In the genomic region with DNA sequence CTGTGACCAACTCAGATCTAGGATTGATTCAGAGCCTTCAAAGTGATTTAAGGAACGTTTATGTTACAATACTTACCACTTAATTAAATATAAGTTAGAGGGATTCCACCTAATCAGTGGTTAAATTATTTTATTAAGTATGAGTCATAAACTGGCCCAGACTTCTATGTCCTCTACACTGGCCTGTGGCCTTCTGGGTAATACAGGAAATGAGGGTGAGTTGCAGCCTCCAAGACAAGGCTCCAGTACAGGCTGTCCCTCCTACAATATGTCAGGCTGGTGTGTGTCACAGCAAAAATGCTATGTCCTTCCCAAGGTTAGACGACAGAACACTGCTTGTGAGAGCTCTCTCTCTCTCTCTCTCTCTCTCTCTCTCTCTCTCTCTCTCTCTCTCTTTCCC, we compare ENCODE assay signal across 22 mouse cellular contexts.
DNase-seq lines count a peak whose midpoint lies in the region; ATAC-seq lines count a peak whose summit lies in the region.
"Had no signal": no experiment of that assay in that cellular context is flagged by ENCODE, and none has a peak within 500 bp of the region (broad histone marks: within the 10 kb centered on the region; RNA-seq: fewer than 3 reads in every experiment).

No protein-coding gene starts in this region.

- no peak overlapping the region for H3K4me3 ChIP-seq in lung, embryonic 15.5 days
- H3K4me3 ChIP-seq: embryonic facial prominence, embryonic 13.5 days; forebrain, embryonic 12.5 days; heart, adult 2 months; heart, embryonic 12.5 days; hindbrain, embryonic 12.5 days had no signal

- H3K36me3 ChIP-seq in lung, embryonic 15.5 days = no peaks in the 10 kb centered on the region
- H3K36me3 ChIP-seq: forebrain, embryonic 12.5 days; hindbrain, embryonic 12.5 days had no signal

- H3K4me1 ChIP-seq in lung, embryonic 15.5 days = no peaks in the 10 kb centered on the region
- H3K4me1 ChIP-seq: embryonic facial prominence, embryonic 13.5 days; forebrain, embryonic 12.5 days; heart, embryonic 12.5 days; hindbrain, embryonic 12.5 days had no signal

- no peaks in the 10 kb centered on the region for H3K27me3 ChIP-seq in lung, embryonic 15.5 days
- H3K27me3 ChIP-seq: embryonic facial prominence, embryonic 13.5 days; forebrain, embryonic 12.5 days; heart, embryonic 12.5 days; hindbrain, embryonic 12.5 days; Patski had no signal

- H3K9ac ChIP-seq in lung, embryonic 15.5 days = no peak overlapping the region
- H3K9ac ChIP-seq: embryonic facial prominence, embryonic 13.5 days; forebrain, embryonic 12.5 days; heart, embryonic 12.5 days; hindbrain, embryonic 12.5 days had no signal

- 42% methylated on average over 2 of the region's 2 CpGs for WGBS in lung, embryonic 15.5 days

- no peaks in the 10 kb centered on the region for H3K9me3 ChIP-seq in lung, embryonic 15.5 days
- H3K9me3 ChIP-seq: embryonic facial prominence, embryonic 13.5 days; forebrain, embryonic 12.5 days; heart, embryonic 12.5 days; hindbrain, embryonic 12.5 days had no signal

- H3K27ac ChIP-seq in lung, embryonic 15.5 days = no peak overlapping the region
- H3K27ac ChIP-seq: embryonic facial prominence, embryonic 13.5 days; forebrain, embryonic 12.5 days; heart, adult 2 months; hindbrain, embryonic 12.5 days had no signal

- no peak overlapping the region for H3K4me2 ChIP-seq in lung, embryonic 15.5 days
- H3K4me2 ChIP-seq: embryonic facial prominence, embryonic 13.5 days; forebrain, embryonic 12.5 days; heart, embryonic 12.5 days; hindbrain, embryonic 12.5 days had no signal

- DNase-seq in adrenal gland, postnatal 14 days = peak; percentile 59
- DNase-seq in adrenal gland, postnatal 10 days = no peak
- no peak for DNase-seq in lung, postnatal 36 days
- DNase-seq in MN1 (ENCODE audit: low spot score) = peak; percentile 53
- DNase-seq in right cerebral cortex, postnatal 36 days (ENCODE audit: low spot score in 2 of 2) = no peak
- DNase-seq: cerebellum, adult 18-20 months; cerebellum, adult 9-11 months; cerebellum, postnatal 36 days; gastrocnemius, postnatal 10 days; heart, adult 2 months; heart, postnatal 36 days had no signal

- 0 out of 2 replicates have a peak, but pooled peaks have one; percentile 46 for ATAC-seq in lung, embryonic 15.5 days (ENCODE audit: borderline replicate concordance, extremely low read depth, low FRiP score, low TSS enrichment)
- ATAC-seq: activated CD4-positive, CD25-positive, alpha-beta regulatory T cell, adult 4 months; forebrain, embryonic 16.5 days; hindbrain, embryonic 16.5 days; inflammation-experienced regulatory T-cells, adult 6 months; intestine, postnatal 0 days; Patski had no signal

Comparison
In these comparisons a context has a peak if more than half of its experiments do, and no peak if none do; other contexts are left out.
1. DNase-seq: peak in adrenal gland, postnatal 14 days (single experiment) and MN1 (single experiment); none in adrenal gland, postnatal 10 days (single experiment), lung, postnatal 36 days (single experiment) and right cerebral cortex, postnatal 36 days (0 of 2).